Mouse (Mus musculus): ENCODE measurements around the gene Habp2. TPM values are rescaled to one million over a fixed set of nuclear protein-coding genes. Genes with fewer than 3 reads are reported as not detected.

Habp2 gene
- polyA plus RNA-seq, 1 experiment from 2014 or later, result 0.29 TPM

DNA sequence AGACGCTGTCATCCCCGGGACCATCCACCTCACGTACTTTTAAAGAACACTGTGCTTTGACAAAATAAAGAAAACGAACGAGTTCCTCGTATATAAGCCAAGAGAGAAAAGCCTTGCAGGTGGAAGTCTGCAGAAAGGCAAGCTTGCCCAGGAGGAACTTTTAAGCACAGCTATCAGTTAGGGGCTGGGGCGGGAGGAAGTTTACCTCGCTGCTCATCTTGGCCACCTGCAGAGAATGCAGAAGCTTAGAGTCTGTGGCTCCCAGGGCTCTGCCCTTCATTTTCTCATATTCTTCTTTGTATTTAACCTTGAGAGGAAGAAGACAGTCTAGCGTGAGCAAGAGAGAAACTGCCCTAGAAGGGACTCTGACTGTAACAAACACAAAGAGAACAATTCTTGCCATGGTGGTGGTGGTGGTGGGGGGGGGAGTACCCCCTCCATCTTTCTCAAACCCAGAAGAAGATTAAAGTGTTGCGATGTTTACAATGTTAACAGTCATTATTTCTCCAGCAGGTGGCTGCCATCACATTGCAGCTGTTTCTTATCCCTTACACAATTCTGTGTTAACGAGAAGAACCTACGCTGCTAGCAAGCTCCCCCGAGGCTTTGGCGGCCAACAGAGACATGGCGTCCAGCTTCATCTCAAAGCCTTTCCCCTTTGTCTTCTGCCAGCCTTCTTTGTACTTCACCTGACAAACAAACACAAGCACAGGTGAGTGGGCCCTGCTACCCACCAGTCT lies 77.0 kb downstream of the Habp2 start:
- Histone ChIP-seq H3K27ac (ENCODE audit: low read depth, low read length) (no peak overlapping the region), H3K4me1 (ENCODE audit: control insufficient read depth, insufficient read depth, low read length) (no peaks in the 10 kb centered on the region)
- 70% methylated on average over 15 of the region's 15 CpGs for WGBS

DNA sequence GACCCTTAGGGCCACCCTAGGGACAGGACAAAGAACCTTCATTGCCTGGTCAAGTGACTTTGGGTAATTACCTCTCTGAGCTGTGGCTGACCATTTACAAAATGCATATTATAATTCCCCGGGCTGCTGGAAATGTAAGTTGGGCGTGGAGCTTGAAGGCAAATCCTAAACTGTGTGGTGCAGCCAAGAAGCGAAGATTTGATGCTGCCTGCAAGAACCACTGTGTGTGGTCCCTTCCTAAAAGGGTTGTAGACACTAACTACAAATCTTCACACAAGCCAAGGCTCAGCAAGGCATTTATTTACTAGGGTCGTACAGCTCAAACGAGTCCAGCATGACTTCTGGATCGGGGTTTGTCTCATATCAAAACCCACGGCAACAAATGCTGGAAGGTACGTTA lies 77.6 kb downstream of the Habp2 start:
- WGBS, result 62% methylated on average over 8 of the region's 8 CpGs
- H3K4me1 ChIP-seq (ENCODE audit: control insufficient read depth, insufficient read depth, low read length), result no peaks in the 10 kb centered on the region
- no peak overlapping the region for H3K4me3 ChIP-seq (ENCODE audit: low read depth, low read length)
- ATAC-seq (ENCODE audit: low read depth), result no peak
- H3K27ac ChIP-seq (ENCODE audit: low read depth, low read length), result no peak overlapping the region
- no peak overlapping the region for H3K4me2 ChIP-seq (ENCODE audit: low read depth, low read length)
- no peaks in the 10 kb centered on the region for H3K9me3 ChIP-seq (ENCODE audit: control insufficient read depth, low read length)
- H3K36me3 ChIP-seq (ENCODE audit: control insufficient read depth, insufficient read depth, low read length), result no peaks in the 10 kb centered on the region
- no peak overlapping the region for H3K9ac ChIP-seq (replicated peaks; ENCODE audit: low read depth, low read length)
- no peaks in the 10 kb centered on the region for H3K27me3 ChIP-seq (ENCODE audit: control insufficient read depth, insufficient read depth, low read length)

More for the DNA sequence above, 77.0 kb downstream of the Habp2 start:
- ATAC-seq (ENCODE audit: low read depth), result no peak
- no peaks in the 10 kb centered on the region for H3K36me3 ChIP-seq (ENCODE audit: control insufficient read depth, insufficient read depth, low read length)
- no peak overlapping the region for H3K4me2 ChIP-seq (ENCODE audit: low read depth, low read length)
- H3K9ac ChIP-seq (replicated peaks; ENCODE audit: low read depth, low read length), result no peak overlapping the region
- no peaks in the 10 kb centered on the region for H3K27me3 ChIP-seq (ENCODE audit: control insufficient read depth, insufficient read depth, low read length)
- H3K9me3 ChIP-seq (ENCODE audit: control insufficient read depth, low read length), result no peaks in the 10 kb centered on the region
- no peak overlapping the region for H3K4me3 ChIP-seq (ENCODE audit: low read depth, low read length)

DNA sequence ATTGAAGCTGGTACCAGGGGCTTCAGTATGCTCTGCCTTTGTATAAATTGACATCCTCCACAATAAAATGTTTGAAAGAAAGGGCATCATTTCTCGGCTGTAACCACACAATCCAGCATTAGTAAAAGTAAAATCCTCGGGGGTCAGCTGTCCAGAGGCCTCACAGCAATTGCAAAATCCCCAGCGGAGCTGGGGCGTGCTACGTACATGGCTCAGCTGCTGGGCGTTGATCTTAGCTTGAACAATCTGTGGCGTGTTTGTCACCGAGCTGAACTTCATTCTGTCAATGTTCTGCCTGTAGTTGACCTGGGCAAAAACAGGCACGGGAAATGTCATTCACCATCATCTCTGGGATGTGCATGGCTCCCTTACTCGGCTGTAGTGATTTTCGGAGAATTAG lies 79.2 kb downstream of the Habp2 start:
- 80% methylated on average over 11 of the region's 11 CpGs for WGBS
- no peak overlapping the region for H3K4me3 ChIP-seq (ENCODE audit: low read depth, low read length)
- H3K27ac ChIP-seq (ENCODE audit: low read depth, low read length), result no peak overlapping the region
- no peaks in the 10 kb centered on the region for H3K27me3 ChIP-seq (ENCODE audit: control insufficient read depth, insufficient read depth, low read length)
- H3K4me2 ChIP-seq (ENCODE audit: low read depth, low read length), result no peak overlapping the region
- H3K36me3 ChIP-seq (ENCODE audit: control insufficient read depth, insufficient read depth, low read length), result no peaks in the 10 kb centered on the region
- no peak for ATAC-seq (ENCODE audit: low read depth)
- H3K4me1 ChIP-seq (ENCODE audit: control insufficient read depth, insufficient read depth, low read length), result no peaks in the 10 kb centered on the region
- H3K9ac ChIP-seq (replicated peaks; ENCODE audit: low read depth, low read length), result no peak overlapping the region
- no peaks in the 10 kb centered on the region for H3K9me3 ChIP-seq (ENCODE audit: control insufficient read depth, low read length)

DNA sequence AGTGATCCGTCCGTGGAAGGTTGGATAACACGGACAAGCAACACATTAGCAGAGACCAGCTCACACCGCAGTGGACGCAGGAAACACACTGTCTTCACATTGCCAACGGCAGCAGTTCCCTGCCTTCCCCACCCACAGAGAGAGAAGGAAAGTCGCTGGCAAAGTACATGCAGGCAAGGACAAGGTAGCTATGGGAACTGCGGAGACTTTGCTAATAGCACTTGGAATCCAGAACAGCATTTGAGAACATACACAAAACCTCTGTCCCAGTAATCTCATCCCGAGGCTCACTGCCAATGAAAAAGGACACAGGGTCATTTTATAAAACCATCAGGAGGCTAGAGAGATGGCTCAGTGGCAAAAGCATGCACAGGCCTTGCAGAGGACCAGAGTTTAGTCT lies 79.7 kb downstream of the Habp2 start:
- no peak overlapping the region for H3K4me3 ChIP-seq (ENCODE audit: low read depth, low read length)
- no peak overlapping the region for H3K4me2 ChIP-seq (ENCODE audit: low read depth, low read length)
- H3K4me1 ChIP-seq (ENCODE audit: control insufficient read depth, insufficient read depth, low read length), result no peaks in the 10 kb centered on the region
- no peaks in the 10 kb centered on the region for H3K27me3 ChIP-seq (ENCODE audit: control insufficient read depth, insufficient read depth, low read length)
- no peak overlapping the region for H3K27ac ChIP-seq (ENCODE audit: low read depth, low read length)
- WGBS, result 79% methylated on average over 9 of the region's 9 CpGs
- H3K36me3 ChIP-seq (ENCODE audit: control insufficient read depth, insufficient read depth, low read length), result no peaks in the 10 kb centered on the region
- H3K9ac ChIP-seq (replicated peaks; ENCODE audit: low read depth, low read length), result no peak overlapping the region
- no peaks in the 10 kb centered on the region for H3K9me3 ChIP-seq (ENCODE audit: control insufficient read depth, low read length)
- no peak for ATAC-seq (ENCODE audit: low read depth)

DNA sequence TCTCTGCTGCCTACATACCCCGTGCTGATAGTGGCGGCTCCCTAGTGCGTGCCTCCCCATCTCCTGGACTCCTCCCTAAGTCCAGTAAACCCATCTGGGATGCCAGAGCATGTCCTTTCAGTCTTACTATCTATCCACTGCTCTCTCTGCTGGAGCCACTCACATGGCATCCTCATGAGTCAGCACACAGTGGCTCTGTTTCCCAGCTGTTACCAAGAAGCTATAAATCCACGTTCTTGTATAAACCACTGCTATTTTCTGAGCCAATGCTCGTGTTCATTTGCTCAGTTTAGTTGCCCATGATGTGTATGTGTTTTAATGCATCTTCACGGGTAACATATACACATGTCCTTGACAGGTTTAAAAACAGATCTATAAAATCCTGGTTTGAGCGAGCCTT lies 80.8 kb downstream of the Habp2 start:
- H3K4me3 ChIP-seq (ENCODE audit: low read depth, low read length), result no peak overlapping the region
- no peaks in the 10 kb centered on the region for H3K36me3 ChIP-seq (ENCODE audit: control insufficient read depth, insufficient read depth, low read length)
- no peak overlapping the region for H3K9ac ChIP-seq (replicated peaks; ENCODE audit: low read depth, low read length)
- H3K4me2 ChIP-seq (ENCODE audit: low read depth, low read length), result no peak overlapping the region
- 79% methylated on average over 7 of the region's 7 CpGs for WGBS
- no peaks in the 10 kb centered on the region for H3K9me3 ChIP-seq (ENCODE audit: control insufficient read depth, low read length)
- H3K4me1 ChIP-seq (ENCODE audit: control insufficient read depth, insufficient read depth, low read length), result no peaks in the 10 kb centered on the region
- no peak overlapping the region for H3K27ac ChIP-seq (ENCODE audit: low read depth, low read length)
- ATAC-seq (ENCODE audit: low read depth), result no peak
- H3K27me3 ChIP-seq (ENCODE audit: control insufficient read depth, insufficient read depth, low read length), result no peaks in the 10 kb centered on the region

DNA sequence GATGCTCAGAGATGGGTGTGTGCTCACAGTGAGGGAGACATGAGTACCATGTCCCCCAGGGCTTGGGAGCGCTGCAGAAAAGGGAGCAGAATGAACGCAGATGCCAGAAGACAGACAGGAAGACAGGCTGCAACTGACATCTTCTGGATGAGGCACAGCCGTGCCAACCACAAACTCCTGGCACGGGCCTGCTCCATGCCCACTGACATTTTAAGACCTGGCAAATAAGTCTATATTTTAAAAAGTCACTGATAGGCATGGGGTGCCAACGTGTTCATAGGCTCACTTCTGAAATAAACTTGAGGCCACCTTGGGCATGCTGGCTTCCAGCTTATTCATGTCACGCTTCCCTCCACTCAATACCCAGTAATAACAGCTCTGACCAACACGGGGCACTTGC lies 82.0 kb downstream of the Habp2 start:
- Histone ChIP-seq H3K4me2 (ENCODE audit: low read depth, low read length) (no peak overlapping the region), H3K4me1 (ENCODE audit: control insufficient read depth, insufficient read depth, low read length) (no peaks in the 10 kb centered on the region), H3K4me3 (ENCODE audit: low read depth, low read length) (no peak overlapping the region), H3K36me3 (ENCODE audit: control insufficient read depth, insufficient read depth, low read length) (no peaks in the 10 kb centered on the region), H3K9ac (replicated peaks; ENCODE audit: low read depth, low read length) (no peak overlapping the region), H3K9me3 (ENCODE audit: control insufficient read depth, low read length) (no peaks in the 10 kb centered on the region), H3K27me3 (ENCODE audit: control insufficient read depth, insufficient read depth, low read length) (no peaks in the 10 kb centered on the region), H3K27ac (ENCODE audit: low read depth, low read length) (no peak overlapping the region)
- 85% methylated on average over 7 of the region's 7 CpGs for WGBS
- no peak for ATAC-seq (ENCODE audit: low read depth)

Other genes starting within 250 kb of the Habp2 start
- gene Nrap, start 102.9 kb downstream of the Habp2 start, polyA plus RNA-seq (2014; fragmentation: Nextera tagmentation; extraction: Ambion mirVana), result 0.15 and 0.28 TPM in 2 replicates
- 17.6 and 18.0 TPM in 2 replicates for gene Casp7, start 110.0 kb downstream of the Habp2 start, polyA plus RNA-seq (2014; fragmentation: Nextera tagmentation; extraction: Ambion mirVana)
- 0.13 and 0.29 TPM in 2 replicates for gene Plekhs1, start 174.5 kb downstream of the Habp2 start, polyA plus RNA-seq (2014; fragmentation: Nextera tagmentation; extraction: Ambion mirVana)

Measured in neural tube, embryonic 14.5 days (tissue).